In the genomic region with DNA sequence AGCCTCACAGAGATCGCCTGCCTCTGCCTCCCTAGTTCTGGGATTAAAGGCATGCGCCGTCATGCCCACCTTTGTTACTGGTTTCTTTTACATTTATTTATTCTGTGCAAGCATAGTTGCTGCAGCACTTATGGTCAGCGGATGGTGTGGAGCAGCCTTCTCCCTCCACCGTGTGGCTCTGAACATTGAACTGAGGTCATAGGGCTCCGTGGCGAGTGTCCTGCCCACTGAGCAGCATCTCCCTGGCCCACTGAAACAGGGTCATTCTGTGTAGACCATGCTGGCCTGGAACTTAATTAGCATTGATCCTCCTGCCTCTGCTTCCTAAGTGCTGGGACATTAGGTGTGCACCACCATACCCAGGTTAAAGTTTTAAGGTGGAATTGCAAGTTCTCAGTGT, we compare ENCODE assay signal across 15 mouse cellular contexts. TPM values are rescaled to one million over a fixed set of nuclear protein-coding genes. Genes with fewer than 3 reads are reported as not detected.
DNase-seq lines count a peak whose midpoint lies in the region; ATAC-seq and TF ChIP-seq lines count a peak whose summit lies in the region.
"Had no signal": no experiment of that assay in that cellular context is flagged by ENCODE, and none has a peak within 500 bp of the region (broad histone marks: within the 10 kb centered on the region; RNA-seq: fewer than 3 reads in every experiment).

No protein-coding gene starts in this region.

- peak overlapping the region; percentile 89 for H3K4me2 ChIP-seq in heart, embryonic 12.5 days
- H3K4me2 ChIP-seq in kidney, postnatal 0 days (ENCODE audit: low read length), result no peak overlapping the region
- no peak overlapping the region for H3K4me2 ChIP-seq in kidney, embryonic 16.5 days (replicated peaks; ENCODE audit: low read depth, low read length)
- peak overlapping the region; percentile 98 for H3K4me2 ChIP-seq in liver, embryonic 16.5 days (ENCODE audit: low read depth, low read length)
- H3K4me2 ChIP-seq: embryonic facial prominence, embryonic 15.5 days had no signal

- no peaks in the 10 kb centered on the region for H3K9me3 ChIP-seq in heart, embryonic 12.5 days (replicated peaks)
- H3K9me3 ChIP-seq in kidney, postnatal 0 days (replicated peaks; ENCODE audit: low read length), result no peaks in the 10 kb centered on the region
- H3K9me3 ChIP-seq in kidney, embryonic 16.5 days (ENCODE audit: low read length), result no peaks in the 10 kb centered on the region
- H3K9me3 ChIP-seq in liver, embryonic 16.5 days (replicated peaks; ENCODE audit: control insufficient read depth, low read length), result no peaks in the 10 kb centered on the region
- H3K9me3 ChIP-seq: embryonic facial prominence, embryonic 15.5 days; neural tube, embryonic 12.5 days; stomach, embryonic 15.5 days had no signal

- peak overlapping the region; percentile 17; the same call in 1 of the 2 replicates for H3K9ac ChIP-seq in heart, embryonic 12.5 days
- 0 out of 2 replicates have a peak overlapping the region, but pooled peaks have one; percentile 35 for H3K9ac ChIP-seq in kidney, postnatal 0 days (ENCODE audit: low read depth, low read length)
- H3K9ac ChIP-seq in kidney, embryonic 16.5 days (replicated peaks; ENCODE audit: low read length), result no peak overlapping the region
- H3K9ac ChIP-seq in liver, embryonic 16.5 days (ENCODE audit: low read depth, low read length), result no peak overlapping the region
- H3K9ac ChIP-seq: embryonic facial prominence, embryonic 15.5 days; lung, embryonic 14.5 days; stomach, embryonic 15.5 days had no signal

- no peak for TF ChIP-seq CTCF in kidney, postnatal 0 days (IDR thresholded peaks at IDR 0.05; ENCODE audit: low read depth)

- peaks cover 79% of the 10 kb centered on the region for H3K4me1 ChIP-seq in heart, embryonic 12.5 days (replicated peaks)
- H3K4me1 ChIP-seq in kidney, postnatal 0 days (replicated peaks; ENCODE audit: insufficient read depth, low read length), result peaks cover 32% of the 10 kb centered on the region
- peaks cover 36% of the 10 kb centered on the region for H3K4me1 ChIP-seq in kidney, embryonic 16.5 days (ENCODE audit: insufficient read depth, low read length)
- peaks cover 88% of the 10 kb centered on the region for H3K4me1 ChIP-seq in liver, embryonic 16.5 days (ENCODE audit: control insufficient read depth, low read depth, low read length)

- intact Hi-C loops in heart, postnatal 14 days (cut with DNase I), result no loop called here

- no peak overlapping the region for H3K27ac ChIP-seq in heart, embryonic 12.5 days (ENCODE audit: poor library complexity, severe bottlenecking)
- no peak overlapping the region for H3K27ac ChIP-seq in kidney, postnatal 0 days
- no peak overlapping the region for H3K27ac ChIP-seq in kidney, embryonic 16.5 days (ENCODE audit: low read length)
- H3K27ac ChIP-seq in liver, embryonic 16.5 days (ENCODE audit: low read length), result peak overlapping the region; percentile 77
- H3K27ac ChIP-seq: embryonic facial prominence, embryonic 15.5 days; neural tube, embryonic 12.5 days; stomach, embryonic 15.5 days had no signal

- H3K4me3 ChIP-seq in heart, embryonic 12.5 days, result no peak overlapping the region
- H3K4me3 ChIP-seq in kidney, postnatal 0 days (replicated peaks; ENCODE audit: low read depth, low read length), result no peak overlapping the region
- H3K4me3 ChIP-seq in kidney, embryonic 16.5 days (ENCODE audit: low read length), result no peak overlapping the region
- H3K4me3 ChIP-seq in liver, embryonic 16.5 days (ENCODE audit: low read depth, low read length), result no peak overlapping the region; the same call in 1 of the 2 replicates
- H3K4me3 ChIP-seq: embryonic facial prominence, embryonic 15.5 days; neural tube, embryonic 12.5 days; stomach, embryonic 15.5 days had no signal

- WGBS in heart, embryonic 12.5 days, result 83% methylated on average over 7 of the region's 7 CpGs
- WGBS in kidney, postnatal 0 days, result 64% methylated on average over 7 of the region's 7 CpGs
- WGBS in kidney, embryonic 16.5 days, result 74% methylated on average over 7 of the region's 7 CpGs
- 77% methylated on average over 7 of the region's 7 CpGs for WGBS in liver, embryonic 16.5 days (ENCODE audit: insufficient replicate concordance)

- peaks cover 31% of the 10 kb centered on the region for H3K36me3 ChIP-seq in heart, embryonic 12.5 days
- peaks cover 26% of the 10 kb centered on the region for H3K36me3 ChIP-seq in kidney, postnatal 0 days (ENCODE audit: insufficient read depth, low read length)
- H3K36me3 ChIP-seq in kidney, embryonic 16.5 days (ENCODE audit: insufficient read depth, low read length), result peaks cover 33% of the 10 kb centered on the region
- peaks cover 14% of the 10 kb centered on the region for H3K36me3 ChIP-seq in liver, embryonic 16.5 days (ENCODE audit: control insufficient read depth, insufficient read depth)

- no peaks in the 10 kb centered on the region for H3K27me3 ChIP-seq in heart, embryonic 12.5 days (replicated peaks)
- H3K27me3 ChIP-seq in kidney, postnatal 0 days (ENCODE audit: insufficient read depth, low read length), result no peaks in the 10 kb centered on the region
- no peaks in the 10 kb centered on the region for H3K27me3 ChIP-seq in kidney, embryonic 16.5 days (ENCODE audit: insufficient read depth, low read length)
- H3K27me3 ChIP-seq in liver, embryonic 16.5 days (ENCODE audit: control insufficient read depth, insufficient read depth, low read depth, low read length), result no peaks in the 10 kb centered on the region
- H3K27me3 ChIP-seq: embryonic facial prominence, embryonic 15.5 days; neural tube, embryonic 12.5 days; stomach, embryonic 15.5 days had no signal

- no peak for DNase-seq in heart, postnatal 14 days
- DNase-seq in kidney, postnatal 0 days (ENCODE audit: low spot score), result no peak
- DNase-seq in kidney, postnatal 25 days, result peak; percentile 56 to 81
- DNase-seq in right cerebral cortex, postnatal 14 days, result no peak
- DNase-seq: cerebellum, postnatal 36 days; lung, embryonic 14.5 days; thymus, postnatal 25 days had no signal

- no peak for ATAC-seq in heart, embryonic 12.5 days (ENCODE audit: insufficient number of reproducible peaks, low FRiP score)
- ATAC-seq in kidney, postnatal 0 days (replicated peaks; ENCODE audit: low FRiP score, low read depth), result no peak
- ATAC-seq in kidney, embryonic 16.5 days (ENCODE audit: low FRiP score, low TSS enrichment), result no peak
- no peak for ATAC-seq in liver, embryonic 16.5 days (ENCODE audit: low read depth)
- no peak for ATAC-seq in erythroid progenitor cell, adult 5-6 weeks (replicated peaks; ENCODE audit: low FRiP score, poor library complexity, severe bottlenecking)
- ATAC-seq: inflammation-experienced regulatory T-cells, adult 6 months had no signal

RNA-seq across cellular contexts. Expression of a gene that starts 4.0 kb away (rescaled TPM):
- 87.0 and 88.7 TPM in 2 replicates for polyA plus RNA-seq in heart, embryonic 12.5 days (2016; fragmentation: Nextera tagmentation; extraction: Ambion mirVana)
- 100 to 1,000 TPM; 163 to 172 TPM for total RNA-seq in heart, postnatal 14 days (2021)
- polyA plus RNA-seq in kidney, postnatal 0 days (2015; fragmentation: Nextera tagmentation; extraction: Ambion mirVana), result 64.2 and 73.4 TPM in 2 replicates
- 84.2 and 89.5 TPM in 2 replicates for polyA plus RNA-seq in kidney, embryonic 16.5 days (2015; fragmentation: Nextera tagmentation; extraction: Ambion mirVana)
- polyA plus RNA-seq in liver, embryonic 16.5 days (2015; fragmentation: Nextera tagmentation; extraction: Ambion mirVana), result 62.1 and 68.6 TPM in 2 replicates
- 20.1 and 23.4 TPM in 2 replicates for total RNA-seq in erythroid progenitor cell, adult 5-6 weeks (2015; ENCODE audit: low replicate concordance)
- total RNA-seq in erythroid progenitor cell, adult 5-6 weeks (2017; ENCODE audit: low replicate concordance), result 17.5 and 30.7 TPM in 2 replicates

RNA-seq across cellular contexts. Expression of a gene that starts 25.7 kb away (rescaled TPM):
- polyA plus RNA-seq in heart, embryonic 12.5 days (2016; fragmentation: Nextera tagmentation; extraction: Ambion mirVana), result 0.34 and 0.44 TPM in 2 replicates
- 1 to 10 TPM; 8.9 to 9.8 TPM for total RNA-seq in heart, postnatal 14 days (2021)
- polyA plus RNA-seq in kidney, postnatal 0 days (2015; fragmentation: Nextera tagmentation; extraction: Ambion mirVana), result 1.0 TPM in 2 replicates
- polyA plus RNA-seq in kidney, embryonic 16.5 days (2015; fragmentation: Nextera tagmentation; extraction: Ambion mirVana), result 0.80 and 1.5 TPM in 2 replicates
- polyA plus RNA-seq in liver, embryonic 16.5 days (2015; fragmentation: Nextera tagmentation; extraction: Ambion mirVana), result 0.34 and 0.40 TPM in 2 replicates
- total RNA-seq in erythroid progenitor cell, adult 5-6 weeks (2015; ENCODE audit: low replicate concordance), result 0.36 TPM in 1 of 2 replicates, not detected in the other
- 1.4 and 1.5 TPM in 2 replicates for total RNA-seq in erythroid progenitor cell, adult 5-6 weeks (2017; ENCODE audit: low replicate concordance)

RNA-seq across cellular contexts. Expression of a gene that starts 39.1 kb away (rescaled TPM):
- polyA plus RNA-seq in heart, embryonic 12.5 days (2016; fragmentation: Nextera tagmentation; extraction: Ambion mirVana), result 10.9 and 13.0 TPM in 2 replicates
- total RNA-seq in heart, postnatal 14 days (2021), result 10 to 100 TPM; 20.4 to 22.7 TPM
- polyA plus RNA-seq in kidney, postnatal 0 days (2015; fragmentation: Nextera tagmentation; extraction: Ambion mirVana), result 7.0 and 7.8 TPM in 2 replicates
- polyA plus RNA-seq in kidney, embryonic 16.5 days (2015; fragmentation: Nextera tagmentation; extraction: Ambion mirVana), result 12.1 and 13.1 TPM in 2 replicates
- polyA plus RNA-seq in liver, embryonic 16.5 days (2015; fragmentation: Nextera tagmentation; extraction: Ambion mirVana), result 4.9 and 6.1 TPM in 2 replicates
- total RNA-seq in erythroid progenitor cell, adult 5-6 weeks (2015; ENCODE audit: low replicate concordance), result 13.8 and 18.0 TPM in 2 replicates
- total RNA-seq in erythroid progenitor cell, adult 5-6 weeks (2017; ENCODE audit: low replicate concordance), result 18.4 and 18.6 TPM in 2 replicates

RNA-seq across cellular contexts. Expression of a gene that starts 44.9 kb away (rescaled TPM):
- 29.8 and 31.0 TPM in 2 replicates for polyA plus RNA-seq in heart, embryonic 12.5 days (2016; fragmentation: Nextera tagmentation; extraction: Ambion mirVana)
- 10 to 100 TPM; 31.4 to 35.1 TPM for total RNA-seq in heart, postnatal 14 days (2021)
- 19.9 and 20.4 TPM in 2 replicates for polyA plus RNA-seq in kidney, postnatal 0 days (2015; fragmentation: Nextera tagmentation; extraction: Ambion mirVana)
- polyA plus RNA-seq in kidney, embryonic 16.5 days (2015; fragmentation: Nextera tagmentation; extraction: Ambion mirVana), result 27.5 and 31.0 TPM in 2 replicates
- polyA plus RNA-seq in liver, embryonic 16.5 days (2015; fragmentation: Nextera tagmentation; extraction: Ambion mirVana), result 3.5 and 3.7 TPM in 2 replicates
- 52.6 and 79.6 TPM in 2 replicates for total RNA-seq in erythroid progenitor cell, adult 5-6 weeks (2015; ENCODE audit: low replicate concordance)
- 117 and 224 TPM in 2 replicates for total RNA-seq in erythroid progenitor cell, adult 5-6 weeks (2017; ENCODE audit: low replicate concordance)

RNA-seq across cellular contexts. Expression of a gene that starts 54.2 kb away (rescaled TPM):
- 48.7 and 52.1 TPM in 2 replicates for polyA plus RNA-seq in heart, embryonic 12.5 days (2016; fragmentation: Nextera tagmentation; extraction: Ambion mirVana)
- total RNA-seq in heart, postnatal 14 days (2021), result 10 to 100 TPM; 18.2 to 18.5 TPM
- 51.9 and 54.6 TPM in 2 replicates for polyA plus RNA-seq in kidney, postnatal 0 days (2015; fragmentation: Nextera tagmentation; extraction: Ambion mirVana)
- 93.0 and 96.2 TPM in 2 replicates for polyA plus RNA-seq in kidney, embryonic 16.5 days (2015; fragmentation: Nextera tagmentation; extraction: Ambion mirVana)
- polyA plus RNA-seq in liver, embryonic 16.5 days (2015; fragmentation: Nextera tagmentation; extraction: Ambion mirVana), result 19.5 and 21.0 TPM in 2 replicates
- 5.4 and 23.9 TPM in 2 replicates for total RNA-seq in erythroid progenitor cell, adult 5-6 weeks (2015; ENCODE audit: low replicate concordance)
- total RNA-seq in erythroid progenitor cell, adult 5-6 weeks (2017; ENCODE audit: low replicate concordance), result 10.0 and 17.1 TPM in 2 replicates

Comparison
In these comparisons a context has a peak if more than half of its experiments do, and no peak if none do; other contexts are left out.
1. H3K9ac ChIP-seq: peak in heart, embryonic 12.5 days (single experiment) and kidney, postnatal 0 days (single experiment); none in kidney, embryonic 16.5 days (single experiment) and liver, embryonic 16.5 days (single experiment).
2. DNase-seq: peak in kidney, postnatal 25 days (2 of 2); none in heart, postnatal 14 days (0 of 2), kidney, postnatal 0 days (single experiment) and right cerebral cortex, postnatal 14 days (single experiment).
3. H3K4me2 ChIP-seq: peak in heart, embryonic 12.5 days (single experiment) and liver, embryonic 16.5 days (single experiment); none in kidney, postnatal 0 days (single experiment) and kidney, embryonic 16.5 days (single experiment).